Mouse (Mus musculus) adipocyte (in vitro differentiated cells): ENCODE data around the gene Aimp2.

Experiments used
- DNase-seq: peaks from one replicate; pipeline ENCODE4 v3.0.0-alpha.2; 2016; ENCODE audit warnings: low spot score

Gene Aimp2

GRCm38 (mm10) chr5:143909417-143910400 is at the start of gene Aimp2, which contains the start of gene Pms2:
Gene Aimp2, minus strand, starts transcription at chr5:143909847.
Gene Pms2, plus strand, starts transcription at chr5:143909964.
- peak; percentile 99 for DNase-seq

- no peak for DNase-seq
Observed at GRCm38 (mm10) chr5:143957101-143957500, 47.5 kb upstream of the Aimp2 start.

GRCm38 (mm10) chr5:143950016-143950415 is 40.4 kb upstream of the Aimp2 start:
- no peak for DNase-seq

GRCm38 (mm10) chr5:143948361-143948760 is 38.7 kb upstream of the Aimp2 start:
- no peak for DNase-seq

- DNase-seq, result no peak
Observed at GRCm38 (mm10) chr5:143943231-143944125, 33.8 kb upstream of the Aimp2 start.

GRCm38 (mm10) chr5:143941588-143941987 is 31.9 kb upstream of the Aimp2 start:
- no peak for DNase-seq

- no peak for DNase-seq
Observed at GRCm38 (mm10) chr5:143936156-143936555, 26.5 kb upstream of the Aimp2 start.

- DNase-seq, result no peak
Observed at GRCm38 (mm10) chr5:143933875-143934274, 24.2 kb upstream of the Aimp2 start.

- no peak for DNase-seq
Observed at GRCm38 (mm10) chr5:143933414-143933813, 23.8 kb upstream of the Aimp2 start.

GRCm38 (mm10) chr5:143932831-143933230 is 23.2 kb upstream of the Aimp2 start, which contains the start of gene Rsph10b:
Gene Rsph10b, plus strand, starts transcription at chr5:143933035.
- no peak for DNase-seq

GRCm38 (mm10) chr5:143931863-143932580 is 22.4 kb upstream of the Aimp2 start:
- DNase-seq, result no peak

- DNase-seq, result no peak
Observed at GRCm38 (mm10) chr5:143930656-143931055, 21.0 kb upstream of the Aimp2 start.

- DNase-seq, result no peak
Observed at GRCm38 (mm10) chr5:143929291-143929690, 19.6 kb upstream of the Aimp2 start.

GRCm38 (mm10) chr5:143927875-143928274 is 18.2 kb upstream of the Aimp2 start, which contains the start of gene Gm42421:
Gene Gm42421, plus strand, starts transcription at chr5:143928175.
- DNase-seq, result no peak

- DNase-seq, result no peak
Observed at GRCm38 (mm10) chr5:143924781-143925452, 15.3 kb upstream of the Aimp2 start.

- DNase-seq, result no peak
Observed at GRCm38 (mm10) chr5:143918120-143918519, 8.5 kb upstream of the Aimp2 start.

GRCm38 (mm10) chr5:143917418-143917817 is 7.8 kb upstream of the Aimp2 start:
- DNase-seq, result peak; percentile 83

- no peak for DNase-seq
Observed at GRCm38 (mm10) chr5:143916221-143916620, 6.6 kb upstream of the Aimp2 start.

- DNase-seq, result no peak
Observed at GRCm38 (mm10) chr5:143908926-143909325, 721 bp downstream of the Aimp2 start.

- DNase-seq, result no peak
Observed at GRCm38 (mm10) chr5:143906429-143906828, 3.2 kb downstream of the Aimp2 start.

GRCm38 (mm10) chr5:143903813-143904212 is 5.8 kb downstream of the Aimp2 start:
- DNase-seq, result no peak
